Mouse (Mus musculus) embryo, embryonic 11.5 days (tissue): Measurements from ENCODE around the gene Ints5.

ENCODE experiments used
- DNase-seq: peaks from one replicate; pipeline ENCODE4 v3.0.0-alpha.2; 2012; ENCODE audit warnings: low read depth, low spot score

Ints5 gene

DNA sequence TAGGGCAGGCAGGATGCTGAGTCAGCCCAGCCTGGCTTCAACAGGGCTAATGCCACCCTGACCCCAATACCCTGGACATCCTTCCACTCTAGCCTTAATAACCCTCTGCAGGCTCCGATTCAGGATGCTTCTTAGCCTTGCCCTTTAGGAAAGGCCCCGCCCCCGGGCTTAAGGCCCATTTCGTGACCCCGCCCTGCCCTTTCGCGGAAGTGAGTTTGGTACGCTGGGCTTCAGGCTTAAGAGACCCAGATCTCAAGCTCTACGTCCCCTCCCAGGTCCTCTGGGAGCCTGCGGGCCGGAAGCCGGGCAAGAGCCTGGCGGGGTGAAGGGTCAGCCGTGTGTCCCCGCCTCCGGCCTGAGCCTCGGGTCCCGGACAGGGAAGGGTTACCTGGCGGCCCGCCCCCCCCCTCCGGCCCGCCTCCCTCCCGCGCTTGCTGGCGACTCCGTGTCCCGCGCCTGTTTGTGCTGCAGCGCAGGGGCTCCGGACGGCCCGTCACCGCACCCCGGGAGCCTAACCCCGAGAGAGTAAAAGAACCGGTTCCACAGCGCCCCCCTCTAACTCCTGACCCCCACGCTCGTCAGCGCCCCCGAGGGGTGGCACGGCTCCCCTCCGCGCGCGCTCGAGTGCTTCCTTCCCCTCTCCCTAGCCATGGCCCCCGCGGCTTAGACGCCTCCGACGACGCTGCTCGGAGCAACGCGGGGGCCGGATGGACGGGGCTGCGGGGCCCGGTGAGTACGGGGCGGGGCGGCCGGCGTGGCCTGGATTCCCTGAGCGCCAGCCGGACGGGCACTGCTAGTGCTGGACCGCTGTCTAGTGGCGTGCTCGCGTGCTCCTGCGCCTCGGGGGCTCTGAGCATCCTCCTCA lies 36.7 kb downstream of the Ints5 start, which contains the start of the genes Rom1 and Eml3:
Gene Rom1 (minus strand): TSS at position 133 of the 865 bp plus-strand sequence.
Gene Eml3 (plus strand): TSS at position 329 of the 865 bp plus-strand sequence.
- peak; percentile 53 for DNase-seq

DNA sequence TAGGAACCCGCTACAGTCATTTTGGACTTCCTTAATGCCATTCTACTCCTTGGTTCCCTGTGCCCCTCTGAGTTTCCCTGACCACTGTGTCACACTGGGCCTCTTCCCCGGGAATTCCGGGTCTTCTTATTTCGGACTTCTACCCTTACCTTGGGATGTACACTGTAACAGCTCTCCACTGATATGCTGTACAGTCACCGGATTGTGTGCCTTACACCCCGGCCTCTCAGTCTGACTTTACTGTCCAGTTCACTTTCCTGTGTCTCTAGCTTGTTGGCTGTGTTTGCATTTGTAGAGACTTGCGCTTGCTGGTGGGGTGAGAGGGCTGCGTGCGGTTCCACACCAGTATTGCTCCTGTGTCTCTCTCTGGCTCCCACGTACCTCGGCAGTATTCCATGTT lies 37.3 kb downstream of the Ints5 start:
- no peak for DNase-seq

DNA sequence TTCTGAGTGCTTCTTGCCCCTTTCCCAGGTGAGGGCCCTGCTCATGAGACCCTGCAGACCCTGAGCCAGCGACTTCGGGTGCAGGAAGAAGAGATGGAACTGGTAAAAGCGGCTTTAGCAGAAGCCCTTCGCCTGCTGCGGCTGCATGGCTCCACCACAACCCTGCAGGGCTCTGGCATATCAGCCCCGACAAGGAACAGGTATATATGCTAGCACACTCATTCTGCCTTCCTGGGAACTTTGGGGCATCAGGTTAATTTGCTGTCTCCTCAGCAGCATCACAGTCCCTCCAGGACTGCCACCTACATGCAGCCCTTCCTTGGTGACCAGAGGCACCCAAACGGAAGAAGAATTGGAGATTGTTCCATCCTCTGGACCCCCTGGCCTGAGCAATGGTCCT lies 38.0 kb downstream of the Ints5 start:
- no peak for DNase-seq

DNA sequence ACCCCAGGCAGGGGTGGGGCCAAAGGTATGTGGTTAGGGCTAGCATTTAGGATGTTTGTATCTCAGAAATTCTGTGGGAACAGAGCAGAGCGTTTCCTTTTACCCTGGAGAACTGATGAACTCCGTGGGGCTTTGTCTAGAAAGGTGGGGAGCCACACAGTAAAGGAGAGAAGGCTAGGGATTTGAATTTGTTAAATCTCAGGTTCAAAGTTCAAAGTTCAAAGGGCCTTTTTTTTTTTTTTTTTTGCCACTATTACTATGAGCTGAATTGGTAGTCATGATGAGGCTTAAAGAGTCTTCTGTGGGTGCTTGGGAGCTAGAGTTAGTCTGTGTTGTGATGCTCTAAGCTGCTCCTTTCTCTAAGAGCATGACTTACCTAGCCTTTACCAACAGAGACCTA lies 43.9 kb downstream of the Ints5 start:
- DNase-seq = no peak

GRCm38 (mm10) chr19:8940526-8941133 lies 47.8 kb downstream of the Ints5 start:
- no peak for DNase-seq

GRCm38 (mm10) chr19:8941136-8941514 lies 48.3 kb downstream of the Ints5 start:
- DNase-seq = no peak

GRCm38 (mm10) chr19:8941515-8942217 lies 48.9 kb downstream of the Ints5 start, which contains the start of gene Mta2:
TSS of gene Mta2 (plus strand) at chr19:8941875.
- peak; percentile 95 for DNase-seq

GRCm38 (mm10) chr19:8942276-8942964 lies 49.6 kb downstream of the Ints5 start:
- no peak for DNase-seq

DNA sequence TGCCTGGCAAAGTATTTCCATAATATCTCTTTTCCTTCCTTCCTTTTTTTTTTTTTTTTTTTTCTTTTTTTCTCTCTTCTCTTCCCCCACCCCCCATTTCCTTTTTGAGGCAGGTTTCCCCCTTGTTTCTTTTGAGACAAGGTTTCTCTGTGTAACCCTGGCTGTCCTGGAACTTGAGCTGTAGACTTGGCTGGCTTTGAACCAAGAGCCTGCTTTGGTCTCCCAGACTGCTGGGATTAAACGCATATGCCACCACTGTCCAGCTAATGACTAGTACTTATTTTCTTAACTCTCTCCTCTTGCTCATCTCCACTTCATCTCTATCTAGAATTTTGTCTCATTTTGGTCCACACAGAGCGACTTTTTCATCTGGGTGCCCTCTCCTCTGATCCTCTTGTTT lies 50.2 kb downstream of the Ints5 start:
- no peak for DNase-seq

DNA sequence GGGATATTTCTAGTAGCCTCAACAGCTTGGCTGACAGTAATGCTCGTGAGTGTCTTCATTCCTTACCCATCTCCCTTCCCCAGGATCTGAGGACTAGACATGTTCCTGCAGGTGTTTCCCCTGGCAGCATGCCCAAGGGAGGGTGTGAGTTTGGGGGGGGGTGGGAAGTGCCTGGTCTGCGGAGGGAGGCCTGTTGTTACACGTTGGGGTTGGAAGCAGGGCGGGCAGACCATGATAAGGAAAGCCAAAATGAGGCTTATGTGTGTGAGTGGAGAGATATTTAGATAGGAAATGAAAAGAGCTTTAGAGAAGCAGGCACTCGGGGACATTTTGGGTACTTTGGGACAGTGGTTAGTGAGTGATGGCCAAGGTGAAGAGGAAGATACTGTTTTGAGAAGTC lies 51.3 kb downstream of the Ints5 start:
- no peak for DNase-seq

GRCm38 (mm10) chr19:8944750-8945149 lies 51.9 kb downstream of the Ints5 start:
- no peak for DNase-seq

GRCm38 (mm10) chr19:8945251-8945650 lies 52.4 kb downstream of the Ints5 start:
- no peak for DNase-seq

GRCm38 (mm10) chr19:8946929-8947328 lies 54.1 kb downstream of the Ints5 start:
- no peak for DNase-seq
